Mouse (Mus musculus): Measurements from ENCODE around the gene Adrb1. TPM values are rescaled to one million over a fixed set of nuclear protein-coding genes. Genes with fewer than 3 reads are reported as not detected.

The Adrb1 gene
- total and polyA plus RNA-seq, 3 experiments, result not detected

- Histone ChIP-seq H3K27ac (ENCODE audit: control insufficient read depth, low read depth, low read length) (no peak overlapping the region), H3K9ac (ENCODE audit: control insufficient read depth, low read depth, low read length, poor library complexity, severe bottlenecking) (no peak overlapping the region), H3K27me3 (ENCODE audit: control insufficient read depth in 1 of 2, insufficient read depth in 2 of 2, low read length in 2 of 2) (peaks cover 5 to 9% of the 10 kb centered on the region in 2 experiments; a peak in 3 of 4 replicates), H3K4me1 (ENCODE audit: control insufficient read depth in 1 of 2, insufficient read depth in 2 of 2, low read length in 2 of 2) (no peaks in the 10 kb centered on the region), H3K79me2 (ENCODE audit: control insufficient read depth, insufficient read depth, low read length, poor library complexity) (no peaks in the 10 kb centered on the region), H3K9me3 (replicated peaks; ENCODE audit: insufficient read depth, low read length) (no peaks in the 10 kb centered on the region), H3K4me3 (ENCODE audit: control insufficient read depth in 1 of 2, insufficient read depth in 1 of 2, low read depth in 2 of 2, low read length in 2 of 2) (no peak overlapping the region), H3K36me3 (ENCODE audit: control insufficient read depth in 1 of 2, insufficient read depth in 2 of 2, low read length in 2 of 2) (no peaks in the 10 kb centered on the region)
- TF ChIP-seq POLR2AphosphoS2 (IDR thresholded peaks at IDR 0.05; ENCODE audit: low read length) (no peak), CHD1 (IDR thresholded peaks at IDR 0.05; ENCODE audit: low read depth, low read length) (no peak)
- DNase-seq (ENCODE audit: low read depth, low spot score), result no peak
Measured at GRCm38 (mm10) chr19:56745528-56745927, 23.5 kb downstream of the Adrb1 start.

GRCm38 (mm10) chr19:56746618-56747017 lies 24.6 kb downstream of the Adrb1 start:
- peaks cover 2 to 5% of the 10 kb centered on the region in 2 experiments; a peak in 2 of 4 replicates for H3K27me3 ChIP-seq (ENCODE audit: control insufficient read depth in 1 of 2, insufficient read depth in 2 of 2, low read length in 2 of 2)
- TF ChIP-seq EP300 (IDR thresholded peaks at IDR 0.05; ENCODE audit: low read depth in 1 of 2, low read length in 2 of 2) (no peak), USF2 (IDR thresholded peaks at IDR 0.05; ENCODE audit: borderline replicate concordance in 1 of 2, insufficient read depth in 1 of 2, low read depth in 1 of 2, low read length in 2 of 2) (no peak), GATA1 (IDR thresholded peaks at IDR 0.05; ENCODE audit: low read depth, low read length) (no peak), CHD2 (IDR thresholded peaks at IDR 0.05; ENCODE audit: low read length) (no peak), HCFC1 (IDR thresholded peaks at IDR 0.05; ENCODE audit: low read depth, low read length) (no peak), MAZ (IDR thresholded peaks at IDR 0.05; ENCODE audit: low read depth, low read length) (no peak), ZKSCAN1 (IDR thresholded peaks at IDR 0.05; ENCODE audit: low read depth, low read length) (no peak), ELF1 (IDR thresholded peaks at IDR 0.05; ENCODE audit: low read depth, low read length) (no peak), ETS1 (IDR thresholded peaks at IDR 0.05; ENCODE audit: low read depth, low read length) (no peak), ZNF384 (IDR thresholded peaks at IDR 0.05; ENCODE audit: low read depth, low read length) (no peak)
- DNase-seq (ENCODE audit: low read depth, low spot score), result no peak
- no peak overlapping the region for H3K4me3 ChIP-seq (ENCODE audit: control insufficient read depth in 1 of 2, insufficient read depth in 1 of 2, low read depth in 2 of 2, low read length in 2 of 2)
- no peaks in the 10 kb centered on the region for H3K4me1 ChIP-seq (ENCODE audit: control insufficient read depth in 1 of 2, insufficient read depth in 2 of 2, low read length in 2 of 2)
- H3K36me3 ChIP-seq (ENCODE audit: control insufficient read depth in 1 of 2, insufficient read depth in 2 of 2, low read length in 2 of 2), result no peaks in the 10 kb centered on the region
- no peaks in the 10 kb centered on the region for H3K79me2 ChIP-seq (ENCODE audit: control insufficient read depth, insufficient read depth, low read length, poor library complexity)
- H3K9ac ChIP-seq (ENCODE audit: control insufficient read depth, low read depth, low read length, poor library complexity, severe bottlenecking), result no peak overlapping the region
- no peak overlapping the region for H3K27ac ChIP-seq (ENCODE audit: control insufficient read depth, low read depth, low read length)
- no peaks in the 10 kb centered on the region for H3K9me3 ChIP-seq (replicated peaks; ENCODE audit: insufficient read depth, low read length)

GRCm38 (mm10) chr19:56747878-56748277 lies 25.9 kb downstream of the Adrb1 start:
- Histone ChIP-seq H3K9ac (ENCODE audit: control insufficient read depth, low read depth, low read length, poor library complexity, severe bottlenecking) (no peak overlapping the region), H3K4me3 (ENCODE audit: control insufficient read depth in 1 of 2, insufficient read depth in 1 of 2, low read depth in 2 of 2, low read length in 2 of 2) (no peak overlapping the region), H3K36me3 (ENCODE audit: control insufficient read depth in 1 of 2, insufficient read depth in 2 of 2, low read length in 2 of 2) (no peaks in the 10 kb centered on the region), H3K27me3 (ENCODE audit: control insufficient read depth in 1 of 2, insufficient read depth in 2 of 2, low read length in 2 of 2) (peaks cover 0 to 5% of the 10 kb centered on the region in 2 experiments; a peak in 2 of 4 replicates), H3K9me3 (replicated peaks; ENCODE audit: insufficient read depth, low read length) (no peaks in the 10 kb centered on the region), H3K4me1 (ENCODE audit: control insufficient read depth in 1 of 2, insufficient read depth in 2 of 2, low read length in 2 of 2) (no peaks in the 10 kb centered on the region), H3K79me2 (ENCODE audit: control insufficient read depth, insufficient read depth, low read length, poor library complexity) (no peaks in the 10 kb centered on the region), H3K27ac (ENCODE audit: control insufficient read depth, low read depth, low read length) (no peak overlapping the region)
- no peak for TF ChIP-seq NRF1 (IDR thresholded peaks at IDR 0.05; ENCODE audit: insufficient read depth, low read depth, low read length, poor library complexity, severe bottlenecking)
- TF ChIP-seq POLR2AphosphoS2 (IDR thresholded peaks at IDR 0.05; ENCODE audit: low read length), result no peak
- no peak for TF ChIP-seq GABPA (IDR thresholded peaks at IDR 0.05; ENCODE audit: low read depth, low read length)
- TF ChIP-seq USF2 (IDR thresholded peaks at IDR 0.05; ENCODE audit: borderline replicate concordance in 1 of 2, insufficient read depth in 1 of 2, low read depth in 1 of 2, low read length in 2 of 2), result no peak
- TF ChIP-seq MAFK (IDR thresholded peaks at IDR 0.05; ENCODE audit: borderline replicate concordance, low read depth, low read length), result no peak
- TF ChIP-seq JUND (IDR thresholded peaks at IDR 0.05; ENCODE audit: low read depth, low read length), result no peak
- TF ChIP-seq RCOR1 (IDR thresholded peaks at IDR 0.05; ENCODE audit: low read depth, low read length), result no peak
- no peak for TF ChIP-seq ZKSCAN1 (IDR thresholded peaks at IDR 0.05; ENCODE audit: low read depth, low read length)
- no peak for TF ChIP-seq SIN3A (IDR thresholded peaks at IDR 0.05; ENCODE audit: low read length)
- TF ChIP-seq BHLHE40 (IDR thresholded peaks at IDR 0.05; ENCODE audit: borderline replicate concordance, low read depth, low read length), result no peak
- no peak for TF ChIP-seq RAD21 (IDR thresholded peaks at IDR 0.05; ENCODE audit: low read depth, low read length)
- TF ChIP-seq GATA1 (IDR thresholded peaks at IDR 0.05; ENCODE audit: low read depth, low read length), result no peak
- TF ChIP-seq TBP (IDR thresholded peaks at IDR 0.05; ENCODE audit: low read depth, low read length), result no peak
- TF ChIP-seq CHD2 (IDR thresholded peaks at IDR 0.05; ENCODE audit: low read length), result no peak
- TF ChIP-seq ETS1 (IDR thresholded peaks at IDR 0.05; ENCODE audit: low read depth, low read length), result no peak
- TF ChIP-seq UBTF (IDR thresholded peaks at IDR 0.05; ENCODE audit: borderline replicate concordance, insufficient read depth, low read depth, low read length), result no peak
- TF ChIP-seq CHD1 (IDR thresholded peaks at IDR 0.05; ENCODE audit: low read depth, low read length), result no peak
- TF ChIP-seq HCFC1 (IDR thresholded peaks at IDR 0.05; ENCODE audit: low read depth, low read length), result no peak
- TF ChIP-seq ELF1 (IDR thresholded peaks at IDR 0.05; ENCODE audit: low read depth, low read length), result no peak
- TF ChIP-seq MYB (IDR thresholded peaks at IDR 0.05; ENCODE audit: low read depth, low read length), result no peak
- no peak for DNase-seq (ENCODE audit: low read depth, low spot score)

Measured in MEL (cell line).